Mouse (Mus musculus) embryonic facial prominence, embryonic 15.5 days (tissue): ENCODE measurements at regions not wholly inside any gene's neighbourhood (a gene's known extent, or its start where the extent isn't known, plus 50 kb on each side); places are given as distances from the start of the nearest gene placed in this dataset.

Experiments
- ATAC-seq: fragments of 200-750 bp; cut with Nextera tagmentation; 2 replicates; pipeline ENCODE4 v1.8.0; 2017; ENCODE audit warnings: low read depth, moderate TSS enrichment; ENCODE audit not compliant: insufficient number of reproducible peaks, low FRiP score, low TSS enrichment
- H3K27ac ChIP-seq: fragments of 300-500 bp; sonication (generic); replicated peaks from 2 replicates; pipeline ENCODE4 v1.5.1; 2015; ENCODE audit warnings: mild to moderate bottlenecking, inconsistent platforms
- H3K27me3 ChIP-seq: fragments of 300-500 bp; sonication (generic); 2 replicates; pipeline ENCODE4 v1.6.1; 2015; ENCODE audit warnings: inconsistent platforms
- H3K36me3 ChIP-seq: fragments of 300-500 bp; sonication (generic); 2 replicates; pipeline ENCODE4 v1.6.1; 2015; ENCODE audit warnings: mild to moderate bottlenecking, inconsistent platforms
- H3K4me1 ChIP-seq: fragments of 300-500 bp; sonication (generic); 2 replicates; pipeline ENCODE4 v1.6.1; 2015; ENCODE audit warnings: inconsistent platforms
- H3K4me2 ChIP-seq: fragments of 300-500 bp; sonication (generic); replicated peaks from 2 replicates; pipeline ENCODE4 v1.6.1; 2015; ENCODE audit warnings: mild to moderate bottlenecking, inconsistent platforms
- H3K4me3 ChIP-seq: fragments of 300-500 bp; sonication (generic); replicated peaks from 2 replicates; pipeline ENCODE4 v1.5.1; 2015; ENCODE audit warnings: mild to moderate bottlenecking, inconsistent platforms
- H3K9ac ChIP-seq: fragments of 300-500 bp; sonication (generic); 2 replicates; pipeline ENCODE4 v1.6.1; 2015; ENCODE audit warnings: inconsistent platforms
- H3K9me3 ChIP-seq: fragments of 300-500 bp; sonication (generic); replicated peaks from 2 replicates; pipeline ENCODE4 v1.6.1; 2016; ENCODE audit warnings: inconsistent platforms
- WGBS: fragments of 180-500 bp; shearing (Covaris S2); methylation state at CpG from one replicate; pipeline ENCODE4 v1.1.7; 2015; 5-methylcytosine and 5-hydroxymethylcytosine counted together

DNA sequence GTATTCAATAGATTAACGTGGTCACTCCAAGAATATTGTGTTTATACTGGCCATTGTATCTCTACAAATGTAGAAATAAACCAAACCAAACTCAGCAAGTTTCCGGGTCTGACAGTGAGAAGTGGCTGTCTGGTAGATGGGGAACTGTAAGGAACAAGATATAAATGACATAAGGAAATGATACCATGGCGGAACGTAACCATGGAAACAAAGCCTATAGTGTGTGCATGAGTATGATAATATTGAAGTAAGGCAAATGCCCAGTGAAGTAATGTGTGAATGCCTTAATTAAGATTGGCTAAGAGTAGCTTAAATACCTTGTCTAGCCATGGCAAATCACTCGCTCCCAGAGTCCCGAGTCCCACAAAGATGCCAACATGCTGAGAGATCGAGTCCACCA is 342.6 kb upstream of the Ercc4 start:
- 87% methylated on average over 7 of the region's 7 CpGs for WGBS
- Histone ChIP-seq H3K27me3 (no peaks in the 10 kb centered on the region), H3K9me3 (no peaks in the 10 kb centered on the region), H3K9ac (no peak overlapping the region), H3K4me1 (no peaks in the 10 kb centered on the region), H3K4me3 (no peak overlapping the region), H3K4me2 (no peak overlapping the region), H3K36me3 (no peaks in the 10 kb centered on the region), H3K27ac (no peak overlapping the region)
- ATAC-seq = no peak

DNA sequence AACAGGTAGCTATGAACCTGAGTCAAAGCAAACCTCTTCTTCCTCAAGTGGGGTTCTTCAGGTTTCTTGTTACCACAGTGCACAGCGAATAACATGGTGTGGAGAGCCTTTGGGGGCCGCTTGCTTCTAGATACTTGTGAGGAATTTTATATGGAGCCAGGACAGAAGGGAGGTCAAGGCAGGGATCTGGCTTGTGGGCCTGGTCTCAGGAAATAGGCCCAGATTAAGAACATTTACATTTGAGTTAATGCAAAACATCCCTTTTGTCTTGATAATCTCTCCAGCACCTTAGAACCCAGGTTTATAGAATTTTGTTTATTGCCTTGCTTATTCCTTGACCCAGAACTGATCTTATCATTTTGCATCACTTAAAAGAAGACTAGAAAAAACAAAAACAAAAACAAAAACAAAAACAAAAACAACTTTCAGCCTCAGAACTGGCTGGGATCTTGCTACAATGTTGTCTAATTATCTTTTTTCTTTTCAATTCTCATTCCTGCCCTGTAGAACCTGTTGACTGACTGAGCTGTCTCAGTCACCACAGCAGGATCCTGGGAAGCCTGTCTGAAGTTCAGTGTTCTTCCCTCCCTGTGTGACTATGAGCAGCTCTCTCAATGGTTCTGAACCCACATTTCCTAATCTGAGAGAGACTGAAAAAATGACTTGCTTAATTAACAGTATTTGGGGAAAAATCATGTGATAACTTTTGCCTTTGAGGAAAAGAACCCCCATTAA is 341.2 kb upstream of the Ercc4 start:
- no peaks in the 10 kb centered on the region for H3K27me3 ChIP-seq
- H3K4me1 ChIP-seq = no peaks in the 10 kb centered on the region
- H3K4me3 ChIP-seq = no peak overlapping the region
- no peak overlapping the region for H3K27ac ChIP-seq
- H3K9ac ChIP-seq = no peak overlapping the region
- no peak overlapping the region for H3K4me2 ChIP-seq
- no peaks in the 10 kb centered on the region for H3K9me3 ChIP-seq
- ATAC-seq = no peak
- no peaks in the 10 kb centered on the region for H3K36me3 ChIP-seq
- WGBS = 78% methylated on average over 2 of the region's 2 CpGs

DNA sequence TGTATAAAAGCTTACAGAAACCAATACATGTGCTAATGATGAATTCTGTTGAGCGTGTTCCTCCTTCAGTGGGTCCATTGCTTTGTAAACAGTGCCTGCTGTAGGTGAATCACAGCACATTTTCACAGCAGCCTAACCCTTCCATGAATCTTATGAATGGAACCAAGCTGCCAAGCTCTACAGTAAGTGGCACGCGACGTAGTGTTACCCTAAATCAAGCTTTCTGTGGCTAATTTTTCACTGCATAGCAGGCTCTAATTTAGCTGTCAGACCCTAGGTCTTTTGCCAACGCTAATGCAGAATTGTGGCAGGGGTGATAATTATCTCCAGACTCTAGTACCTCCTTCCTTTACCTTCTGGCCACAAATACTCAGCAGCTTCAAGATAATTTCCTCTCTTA is 339.0 kb upstream of the Ercc4 start:
- H3K27me3 ChIP-seq = no peaks in the 10 kb centered on the region
- H3K9me3 ChIP-seq = no peaks in the 10 kb centered on the region
- no peaks in the 10 kb centered on the region for H3K36me3 ChIP-seq
- 64% methylated on average over 5 of the region's 5 CpGs for WGBS
- H3K4me1 ChIP-seq = no peaks in the 10 kb centered on the region
- no peak overlapping the region for H3K4me3 ChIP-seq
- no peak overlapping the region for H3K9ac ChIP-seq
- H3K27ac ChIP-seq = no peak overlapping the region
- no peak for ATAC-seq
- H3K4me2 ChIP-seq = no peak overlapping the region

DNA sequence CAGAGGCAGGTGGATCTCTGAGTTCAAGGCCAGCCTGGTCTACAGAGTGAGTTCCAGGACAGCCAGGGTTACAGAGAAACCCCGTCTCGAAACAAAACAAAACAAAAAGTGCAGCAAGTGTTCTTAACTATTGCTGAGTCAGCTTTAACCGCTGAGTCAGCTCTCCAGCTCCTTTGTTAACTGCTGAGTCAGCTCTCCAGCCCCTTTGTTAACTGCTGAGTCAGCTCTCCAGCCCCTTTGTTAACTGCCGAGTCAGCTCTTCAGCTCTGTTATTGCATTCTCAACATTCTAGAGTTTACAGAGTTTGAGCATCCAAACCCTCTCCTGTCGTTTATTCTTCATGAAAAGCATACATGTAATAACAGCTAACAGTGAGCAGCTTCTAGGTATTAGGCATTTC is 336.9 kb upstream of the Ercc4 start:
- H3K27ac ChIP-seq = no peak overlapping the region
- 78% methylated on average over 5 of the region's 5 CpGs for WGBS
- no peak for ATAC-seq
- no peaks in the 10 kb centered on the region for H3K4me1 ChIP-seq
- H3K9me3 ChIP-seq = no peaks in the 10 kb centered on the region
- H3K27me3 ChIP-seq = no peaks in the 10 kb centered on the region
- H3K4me3 ChIP-seq = no peak overlapping the region
- H3K4me2 ChIP-seq = no peak overlapping the region
- H3K36me3 ChIP-seq = no peaks in the 10 kb centered on the region
- H3K9ac ChIP-seq = no peak overlapping the region

DNA sequence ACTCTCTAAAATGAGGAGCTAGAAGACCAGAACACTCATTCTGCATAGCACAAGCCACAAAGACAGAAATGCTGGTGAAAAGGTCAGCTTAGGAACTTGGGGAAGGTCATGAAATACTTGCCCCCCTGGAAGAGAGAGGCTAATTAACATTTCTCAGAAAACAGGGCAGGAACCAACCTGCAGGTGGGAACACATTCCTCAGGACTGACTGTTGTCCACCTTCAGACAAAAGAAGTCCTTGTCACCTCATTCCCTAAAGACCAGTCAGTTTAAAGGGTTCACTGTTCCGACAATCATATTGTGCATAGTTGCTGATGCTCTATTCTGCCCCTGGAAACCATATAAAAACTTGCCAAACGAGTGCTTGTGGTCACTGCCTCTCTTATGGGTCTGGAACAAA is 333.6 kb upstream of the Ercc4 start:
- no peak for ATAC-seq
- H3K4me2 ChIP-seq = no peak overlapping the region
- whole genome bisulfite sequencing = 64% methylated on average over 2 of the region's 2 CpGs

DNA sequence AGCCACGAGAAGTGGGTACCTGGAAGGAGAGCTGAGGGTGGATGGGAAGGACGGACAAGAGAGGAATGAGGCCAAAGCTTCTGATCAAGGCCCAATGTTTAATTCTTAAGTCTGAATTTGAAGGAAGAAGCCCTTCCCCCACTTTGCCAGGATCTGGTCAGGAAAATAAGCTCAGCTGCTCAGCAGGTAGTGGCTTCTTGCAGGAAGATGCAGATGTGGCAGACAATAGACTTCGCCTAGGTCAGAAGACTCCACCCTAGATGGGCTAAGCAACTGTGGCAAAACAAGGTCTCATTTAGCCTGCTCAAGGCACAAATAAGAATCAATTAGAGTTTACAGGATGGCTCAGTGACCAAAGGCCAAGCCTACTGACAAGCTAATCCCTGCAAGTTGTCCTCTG is 330.4 kb upstream of the Ercc4 start:
- no peak overlapping the region for H3K27ac ChIP-seq
- no peak overlapping the region for H3K4me2 ChIP-seq
- H3K9me3 ChIP-seq = no peaks in the 10 kb centered on the region
- H3K4me3 ChIP-seq = no peak overlapping the region
- no peaks in the 10 kb centered on the region for H3K36me3 ChIP-seq
- no peaks in the 10 kb centered on the region for H3K27me3 ChIP-seq
- no peaks in the 10 kb centered on the region for H3K4me1 ChIP-seq
- ATAC-seq = no peak
- WGBS = 75% methylated on average over 3 of the region's 3 CpGs
- no peak overlapping the region for H3K9ac ChIP-seq

More for the DNA sequence above, 333.6 kb upstream of the Ercc4 start:
- no peaks in the 10 kb centered on the region for H3K27me3 ChIP-seq
- no peak overlapping the region for H3K4me3 ChIP-seq
- no peaks in the 10 kb centered on the region for H3K4me1 ChIP-seq
- H3K36me3 ChIP-seq = no peaks in the 10 kb centered on the region
- no peak overlapping the region for H3K9ac ChIP-seq
- no peak overlapping the region for H3K27ac ChIP-seq
- H3K9me3 ChIP-seq = no peaks in the 10 kb centered on the region

DNA sequence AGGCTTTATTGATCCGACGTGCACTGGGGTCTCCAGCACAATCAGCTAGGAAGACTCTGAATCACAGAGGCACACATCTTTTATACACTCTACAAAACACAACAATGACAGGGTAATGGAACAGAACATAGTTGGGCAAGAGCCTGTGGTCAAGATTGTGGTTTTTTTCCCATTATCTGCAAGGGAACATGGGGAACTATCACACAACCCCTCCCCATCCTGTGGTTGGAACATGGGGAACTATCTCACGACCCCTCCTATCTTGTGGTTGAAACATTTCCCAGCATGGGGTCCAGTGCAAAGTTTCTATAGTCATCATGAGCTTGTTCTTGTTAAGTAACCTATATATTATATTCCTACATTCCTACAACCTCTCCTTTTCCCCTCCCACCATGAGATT is 328.8 kb upstream of the Ercc4 start:
- WGBS = 85% methylated on average over 3 of the region's 3 CpGs
- Histone ChIP-seq H3K9me3 (no peaks in the 10 kb centered on the region), H3K9ac (no peak overlapping the region), H3K4me3 (no peak overlapping the region), H3K36me3 (no peaks in the 10 kb centered on the region), H3K27ac (no peak overlapping the region), H3K4me1 (no peaks in the 10 kb centered on the region), H3K27me3 (no peaks in the 10 kb centered on the region), H3K4me2 (no peak overlapping the region)
- ATAC-seq = no peak

DNA sequence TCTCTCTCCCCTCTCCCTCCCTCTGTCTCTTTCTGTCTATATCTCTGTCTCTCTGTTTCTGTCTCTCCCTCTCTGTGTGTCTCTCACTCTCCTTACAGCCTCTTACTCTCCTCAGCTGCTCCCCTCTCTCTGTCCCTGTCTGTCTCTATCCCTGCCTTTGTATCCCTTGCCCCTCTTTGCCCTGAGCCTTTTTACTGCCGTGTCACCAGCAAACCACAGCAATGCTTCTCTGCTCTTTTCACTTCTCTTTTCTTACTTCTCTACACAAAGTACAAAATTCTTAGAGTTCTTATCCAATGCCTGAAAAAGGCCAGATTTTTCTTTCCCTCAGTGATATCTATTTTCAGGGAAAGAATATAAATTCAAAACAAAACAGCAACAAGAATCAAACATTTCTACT is 323.7 kb upstream of the Ercc4 start:
- 44% methylated on average over 1 of the region's 1 CpGs for WGBS
- no peaks in the 10 kb centered on the region for H3K36me3 ChIP-seq
- no peak for ATAC-seq
- no peak overlapping the region for H3K4me2 ChIP-seq
- H3K4me1 ChIP-seq = no peaks in the 10 kb centered on the region
- H3K27ac ChIP-seq = no peak overlapping the region
- H3K4me3 ChIP-seq = no peak overlapping the region
- no peak overlapping the region for H3K9ac ChIP-seq
- H3K9me3 ChIP-seq = no peaks in the 10 kb centered on the region
- no peaks in the 10 kb centered on the region for H3K27me3 ChIP-seq

DNA sequence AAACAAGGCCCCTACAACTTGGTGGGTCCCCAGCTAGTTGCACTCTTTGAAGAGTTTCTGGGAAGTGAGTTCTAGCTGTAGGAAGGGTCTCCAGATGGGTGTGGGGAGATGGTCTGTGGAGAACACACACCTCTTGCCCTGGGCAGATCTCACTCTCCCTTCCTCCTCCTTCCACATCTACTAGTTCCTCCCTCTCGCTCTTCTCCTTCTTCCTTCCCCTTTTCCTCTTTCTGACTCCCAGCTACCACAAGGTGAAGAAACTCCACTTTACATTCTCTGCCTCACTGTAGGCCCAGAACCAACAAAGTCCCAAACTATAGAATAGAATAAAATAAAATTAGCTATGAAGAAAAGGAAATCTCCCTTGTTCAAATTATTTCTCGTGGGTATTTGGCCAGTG is 311.0 kb upstream of the Ercc4 start:
- no peaks in the 10 kb centered on the region for H3K36me3 ChIP-seq
- H3K9ac ChIP-seq = no peak overlapping the region
- no peaks in the 10 kb centered on the region for H3K27me3 ChIP-seq
- no peaks in the 10 kb centered on the region for H3K9me3 ChIP-seq
- H3K27ac ChIP-seq = no peak overlapping the region
- H3K4me2 ChIP-seq = no peak overlapping the region
- ATAC-seq = no peak
- 0 out of 2 replicates have a peak, but pooled peaks cover 10% of the 10 kb centered on the region for H3K4me1 ChIP-seq
- H3K4me3 ChIP-seq = no peak overlapping the region
- WGBS = 81% methylated on average over 2 of the region's 2 CpGs

DNA sequence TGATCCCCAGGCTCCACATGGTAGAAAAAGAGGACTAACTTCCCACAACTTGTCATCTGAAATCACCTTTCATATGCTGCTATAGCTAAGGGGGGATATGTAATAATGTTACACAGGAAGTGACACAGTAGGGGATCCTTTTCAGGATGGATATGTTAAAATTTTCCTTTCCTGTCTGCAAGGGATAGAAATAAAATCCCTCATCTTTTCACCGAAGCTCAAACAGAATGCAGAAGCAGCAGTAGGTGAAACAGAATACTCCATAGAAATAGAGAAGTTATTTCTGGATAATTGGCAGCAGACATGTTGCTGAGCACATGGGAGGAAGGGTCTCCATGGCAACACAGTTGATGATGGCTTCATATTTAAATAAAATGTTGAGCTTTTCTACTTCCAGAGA is 309.3 kb upstream of the Ercc4 start:
- Histone ChIP-seq H3K9me3 (no peaks in the 10 kb centered on the region), H3K36me3 (no peaks in the 10 kb centered on the region), H3K4me3 (no peak overlapping the region), H3K9ac (no peak overlapping the region), H3K27ac (no peak overlapping the region), H3K4me1 (0 out of 2 replicates have a peak, but pooled peaks cover 4% of the 10 kb centered on the region), H3K4me2 (no peak overlapping the region), H3K27me3 (no peaks in the 10 kb centered on the region)
- ATAC-seq = no peak
- 14% methylated on average over 1 of the region's 1 CpGs for WGBS

DNA sequence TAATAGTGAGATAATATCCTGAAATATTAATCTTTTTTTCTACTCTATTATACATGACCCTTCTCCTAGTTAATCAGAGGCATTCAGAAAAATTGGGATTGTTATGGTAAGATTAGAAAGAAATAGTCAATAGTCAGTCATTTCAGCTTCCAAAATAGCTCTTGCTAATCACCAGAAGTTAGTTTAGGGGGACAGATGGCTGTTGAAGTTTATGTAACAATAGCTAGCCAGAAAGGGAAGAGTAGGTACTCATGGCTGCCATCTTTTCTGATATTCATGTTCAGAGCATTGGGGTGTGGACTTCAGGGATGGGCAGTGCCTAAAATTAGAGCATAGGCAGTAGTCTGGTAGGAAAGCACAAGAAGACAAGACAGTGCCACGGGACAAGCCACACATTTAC is 306.8 kb upstream of the Ercc4 start:
- ATAC-seq = no peak
- no peaks in the 10 kb centered on the region for H3K27me3 ChIP-seq
- no peaks in the 10 kb centered on the region for H3K36me3 ChIP-seq
- no peak overlapping the region for H3K4me3 ChIP-seq
- no peak overlapping the region for H3K4me2 ChIP-seq
- H3K9me3 ChIP-seq = no peaks in the 10 kb centered on the region
- H3K4me1 ChIP-seq = no peaks in the 10 kb centered on the region
- no peak overlapping the region for H3K9ac ChIP-seq
- H3K27ac ChIP-seq = no peak overlapping the region
- 67% methylated on average over 1 of the region's 1 CpGs for WGBS

DNA sequence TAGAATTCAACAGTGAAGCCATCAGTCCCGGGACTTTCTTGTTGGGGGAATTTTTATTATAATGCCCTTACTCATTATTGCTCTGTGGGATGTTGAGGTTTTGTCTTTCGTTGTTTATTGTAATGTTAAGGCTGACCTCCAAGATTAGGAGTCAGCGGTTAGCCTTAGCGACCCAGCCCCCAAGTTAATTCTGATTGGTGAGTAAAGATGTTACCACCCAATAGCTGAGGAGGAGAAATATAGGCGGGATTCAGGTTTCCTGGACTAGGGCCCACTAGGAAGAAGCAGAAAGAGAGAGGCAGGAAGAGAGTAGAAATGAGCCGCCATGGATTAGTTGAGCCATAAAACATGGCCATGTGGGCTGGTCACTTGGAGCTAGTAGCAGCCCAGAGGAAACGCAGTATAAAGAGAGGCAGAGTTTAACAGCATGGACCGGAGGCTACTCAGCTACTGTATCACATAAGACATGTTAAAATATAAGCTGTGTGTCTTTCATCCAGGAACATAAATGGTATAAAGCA is 302.1 kb upstream of the Ercc4 start:
- WGBS = 49% methylated on average over 8 of the region's 8 CpGs
- H3K9ac ChIP-seq = no peak overlapping the region
- H3K4me2 ChIP-seq = no peak overlapping the region
- H3K9me3 ChIP-seq = no peaks in the 10 kb centered on the region
- H3K4me1 ChIP-seq = no peaks in the 10 kb centered on the region
- no peak overlapping the region for H3K27ac ChIP-seq
- H3K36me3 ChIP-seq = no peaks in the 10 kb centered on the region
- no peaks in the 10 kb centered on the region for H3K27me3 ChIP-seq
- ATAC-seq = no peak
- H3K4me3 ChIP-seq = no peak overlapping the region
